Mouse (Mus musculus): ENCODE measurements around the gene Ormdl3. TPM values are rescaled to one million over a fixed set of nuclear protein-coding genes. Genes with fewer than 3 reads are reported as not detected.

Ormdl3 gene
- polyA plus RNA-seq, 1 experiment from 2014 or later = 45.3 TPM

DNA sequence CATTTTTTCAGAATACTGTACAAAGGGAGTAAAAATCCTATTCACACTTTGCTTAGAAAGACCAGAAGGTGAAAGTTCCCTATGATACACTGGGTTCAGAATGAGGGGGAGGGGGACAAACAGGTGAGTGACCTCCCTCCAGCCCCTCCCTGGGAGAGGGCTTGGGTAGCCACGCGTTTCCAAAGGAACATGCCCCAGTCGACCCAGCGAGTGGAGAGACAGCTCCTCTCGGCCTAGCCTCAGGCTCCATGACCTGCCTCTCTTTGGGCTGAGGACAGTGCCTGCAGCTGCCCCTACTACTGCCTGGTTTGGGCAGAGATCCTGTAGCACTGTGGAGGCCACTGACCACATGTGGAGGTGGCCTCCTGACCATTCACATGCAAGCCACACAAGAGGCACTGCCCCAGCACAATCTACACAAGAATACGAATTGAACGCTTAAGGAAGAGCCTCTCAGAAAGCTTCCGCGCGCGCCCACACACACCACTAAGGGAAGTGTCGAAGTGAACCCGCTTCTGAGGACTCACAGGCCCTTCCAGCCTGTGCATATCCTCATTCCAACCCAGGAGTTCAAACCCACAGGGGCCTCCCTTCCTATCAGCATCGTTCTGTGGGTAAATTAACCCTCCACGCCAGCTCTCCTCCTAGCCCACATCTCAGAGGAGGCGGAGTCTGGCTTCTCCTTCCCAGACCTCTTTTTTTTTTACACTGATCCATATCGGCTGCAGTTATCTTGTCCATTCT, 5.7 kb downstream of the Ormdl3 start:
- H3K9me3 ChIP-seq (ENCODE audit: low read length) = no peaks in the 10 kb centered on the region
- peaks cover 2% of the 10 kb centered on the region; the same call in 1 of the 2 replicates for H3K4me1 ChIP-seq (ENCODE audit: insufficient read depth, low read depth, low read length)
- H3K27me3 ChIP-seq (replicated peaks; ENCODE audit: insufficient read depth, low read length) = no peaks in the 10 kb centered on the region
- no peak for TF ChIP-seq EP300 (IDR thresholded peaks at IDR 0.05)
- no peak for TF ChIP-seq CTCF (IDR thresholded peaks at IDR 0.05)
- DNase-seq (ENCODE audit: low spot score) (no peak), ATAC-seq (no peak)
- 70% methylated on average over 17 of the region's 17 CpGs for WGBS
- H3K27ac ChIP-seq (ENCODE audit: low read length) = no peak overlapping the region
- H3K4me2 ChIP-seq (replicated peaks; ENCODE audit: low read depth, low read length) = no peak overlapping the region
- H3K9ac ChIP-seq (replicated peaks; ENCODE audit: low read depth) = no peak overlapping the region
- H3K36me3 ChIP-seq (ENCODE audit: insufficient read depth, low read length) = no peaks in the 10 kb centered on the region
- no peak overlapping the region for H3K4me3 ChIP-seq (ENCODE audit: low read depth, low read length)

DNA sequence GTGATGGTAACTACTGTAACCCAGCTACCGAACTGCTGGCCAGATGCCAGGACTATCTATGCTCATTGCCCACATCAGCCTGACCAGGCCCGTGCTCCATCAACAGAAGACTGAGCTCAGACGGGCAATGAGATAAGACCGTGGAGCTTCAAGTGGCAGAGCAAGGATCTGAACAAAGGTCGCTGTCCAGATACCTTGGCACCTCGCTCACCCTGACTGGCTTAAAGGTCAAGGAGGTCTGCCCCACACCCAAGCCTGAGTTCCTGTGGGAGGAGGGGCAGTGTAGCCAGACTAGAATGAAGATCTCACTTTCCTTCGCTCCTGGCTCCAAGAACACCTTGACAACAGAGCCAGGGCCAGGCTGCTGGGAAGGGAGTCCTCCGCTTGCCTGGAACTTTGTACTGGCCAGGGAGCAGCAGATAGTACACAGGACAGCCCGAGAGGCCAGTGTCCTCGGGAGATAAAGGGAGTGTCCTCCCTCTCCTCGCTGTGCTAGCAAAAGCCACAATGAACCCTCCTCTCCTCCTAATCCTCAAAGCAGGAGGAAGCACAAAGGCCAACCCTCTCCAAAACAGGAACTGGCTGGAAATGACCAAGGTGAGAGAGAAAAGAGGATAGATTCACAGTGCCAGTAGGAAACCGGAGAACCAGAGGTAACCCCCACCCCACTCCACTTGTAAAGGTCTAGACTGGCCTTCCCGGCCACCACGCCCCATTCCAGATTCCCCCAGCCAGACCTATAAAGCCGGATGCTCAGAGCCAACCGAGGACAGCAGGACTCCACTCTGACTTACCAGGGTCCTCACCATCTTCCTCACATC, 6.7 kb downstream of the Ormdl3 start:
- Histone ChIP-seq H3K4me2 (replicated peaks; ENCODE audit: low read depth, low read length) (no peak overlapping the region), H3K27ac (ENCODE audit: low read length) (no peak overlapping the region), H3K36me3 (ENCODE audit: insufficient read depth, low read length) (no peaks in the 10 kb centered on the region), H3K9ac (replicated peaks; ENCODE audit: low read depth) (no peak overlapping the region), H3K4me1 (ENCODE audit: insufficient read depth, low read depth, low read length) (no peaks in the 10 kb centered on the region), H3K9me3 (ENCODE audit: low read length) (no peaks in the 10 kb centered on the region), H3K4me3 (ENCODE audit: low read depth, low read length) (no peak overlapping the region), H3K27me3 (replicated peaks; ENCODE audit: insufficient read depth, low read length) (no peaks in the 10 kb centered on the region)
- TF ChIP-seq EP300 (IDR thresholded peaks at IDR 0.05) = no peak
- TF ChIP-seq CTCF (IDR thresholded peaks at IDR 0.05) = no peak
- no peak for DNase-seq (ENCODE audit: low spot score)
- WGBS = 53% methylated on average over 16 of the region's 16 CpGs
- ATAC-seq = peak; percentile 37

DNA sequence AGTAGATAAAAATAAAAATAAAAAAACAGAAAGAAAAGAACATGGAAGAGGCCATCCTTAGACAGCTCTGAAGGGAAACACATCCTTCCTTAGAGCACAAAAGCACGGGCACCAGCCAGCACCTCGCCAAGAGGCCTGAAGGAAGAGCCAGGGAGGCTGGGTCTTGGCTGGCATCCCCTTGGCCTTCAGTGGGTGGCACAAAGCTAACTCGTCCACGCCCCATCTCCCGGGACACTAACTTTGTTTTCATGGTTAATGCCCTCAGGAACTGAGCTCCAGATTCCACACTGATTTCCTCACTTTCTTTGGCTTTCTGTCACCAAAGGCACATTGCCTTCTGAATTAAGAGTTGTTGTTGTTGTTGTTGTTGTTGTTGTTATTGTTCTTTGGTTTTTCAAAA, 9.4 kb downstream of the Ormdl3 start:
- no peaks in the 10 kb centered on the region for H3K36me3 ChIP-seq (ENCODE audit: insufficient read depth, low read length)
- TF ChIP-seq EP300 (IDR thresholded peaks at IDR 0.05) (no peak), CTCF (IDR thresholded peaks at IDR 0.05) (no peak)
- WGBS = 81% methylated on average over 5 of the region's 5 CpGs
- no peak for DNase-seq (ENCODE audit: low spot score)
- no peak overlapping the region for H3K4me3 ChIP-seq (ENCODE audit: low read depth, low read length)
- no peak for ATAC-seq
- H3K27me3 ChIP-seq (replicated peaks; ENCODE audit: insufficient read depth, low read length) = no peaks in the 10 kb centered on the region
- H3K27ac ChIP-seq (ENCODE audit: low read length) = no peak overlapping the region
- H3K4me1 ChIP-seq (ENCODE audit: insufficient read depth, low read depth, low read length) = no peaks in the 10 kb centered on the region
- no peak overlapping the region for H3K4me2 ChIP-seq (replicated peaks; ENCODE audit: low read depth, low read length)
- no peak overlapping the region for H3K9ac ChIP-seq (replicated peaks; ENCODE audit: low read depth)
- no peaks in the 10 kb centered on the region for H3K9me3 ChIP-seq (ENCODE audit: low read length)

DNA sequence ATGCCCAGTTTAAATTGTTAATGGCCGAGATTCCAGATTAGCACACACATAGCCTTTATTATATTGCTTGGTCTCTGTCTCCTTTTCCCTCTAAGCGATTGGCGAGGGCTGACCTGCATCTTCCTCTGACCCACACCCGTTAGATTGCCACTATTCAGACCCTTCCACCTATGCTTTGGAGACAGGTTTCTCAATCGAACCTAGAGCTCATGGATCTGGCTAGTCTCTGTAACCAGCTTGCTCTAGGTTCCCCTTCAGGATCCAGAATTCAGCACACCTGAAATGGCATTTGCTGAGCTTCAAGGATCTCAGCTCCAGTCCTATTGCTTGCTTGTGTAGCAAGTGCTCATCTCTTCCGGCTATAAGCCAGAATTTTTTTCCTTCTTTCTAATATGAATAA, 17.7 kb downstream of the Ormdl3 start:
- ATAC-seq = no peak

DNA sequence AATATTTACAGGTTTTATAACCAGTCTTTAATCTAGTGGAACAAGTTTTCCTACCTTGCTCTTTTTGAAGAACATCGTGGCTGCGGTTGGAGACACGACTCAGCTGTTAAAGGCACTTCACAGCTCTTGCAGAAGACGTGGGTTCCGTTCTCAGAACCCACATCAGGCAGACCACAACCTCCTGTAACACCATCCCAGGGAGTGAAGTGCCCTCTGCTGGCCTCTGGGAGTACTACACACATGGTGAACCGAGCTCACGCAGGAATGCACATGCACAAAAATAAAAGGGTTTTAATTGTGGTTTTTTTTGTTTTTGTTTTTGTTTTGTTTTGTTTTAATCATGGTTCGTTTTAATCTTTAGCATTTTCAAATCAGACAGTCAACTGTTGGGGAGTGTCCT, 18.8 kb downstream of the Ormdl3 start:
- no peak for DNase-seq (ENCODE audit: low spot score)
- 80% methylated on average over 8 of the region's 8 CpGs for WGBS

More for the DNA sequence above, 17.7 kb downstream of the Ormdl3 start:
- Histone ChIP-seq H3K36me3 (ENCODE audit: insufficient read depth, low read length) (no peaks in the 10 kb centered on the region), H3K27me3 (replicated peaks; ENCODE audit: insufficient read depth, low read length) (no peaks in the 10 kb centered on the region), H3K4me1 (ENCODE audit: insufficient read depth, low read depth, low read length) (no peaks in the 10 kb centered on the region), H3K27ac (ENCODE audit: low read length) (no peak overlapping the region), H3K9ac (replicated peaks; ENCODE audit: low read depth) (no peak overlapping the region), H3K9me3 (ENCODE audit: low read length) (no peaks in the 10 kb centered on the region), H3K4me2 (replicated peaks; ENCODE audit: low read depth, low read length) (no peak overlapping the region), H3K4me3 (ENCODE audit: low read depth, low read length) (no peak overlapping the region)
- 65% methylated on average over 6 of the region's 6 CpGs for WGBS
- DNase-seq (ENCODE audit: low spot score) = no peak
- TF ChIP-seq CTCF (IDR thresholded peaks at IDR 0.05) = no peak
- TF ChIP-seq EP300 (IDR thresholded peaks at IDR 0.05) = no peak

DNA sequence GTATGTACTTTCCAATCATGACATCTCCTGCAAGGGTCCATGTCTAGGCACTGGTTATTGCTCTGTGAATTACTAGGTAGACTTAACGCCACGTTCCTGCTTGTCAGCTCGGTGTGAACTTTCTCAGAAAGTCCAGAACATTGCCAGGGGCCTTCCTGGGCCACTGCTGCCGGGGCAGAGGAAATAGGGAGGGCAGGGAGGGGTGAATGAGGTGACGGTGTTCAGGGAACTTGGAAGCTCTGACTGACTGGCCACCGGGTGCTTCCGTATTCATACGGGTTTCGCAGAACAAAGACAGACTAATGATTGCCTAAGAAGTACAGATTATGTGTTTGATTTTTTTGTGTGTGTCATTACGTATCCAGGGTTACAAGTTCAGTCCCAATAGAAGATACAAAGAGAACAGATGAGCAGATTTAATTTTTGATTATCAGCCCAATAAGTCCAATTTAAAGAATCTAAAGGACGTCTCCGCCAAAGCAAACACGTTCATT, 23.2 kb downstream of the Ormdl3 start:
- no peak overlapping the region for H3K27ac ChIP-seq (ENCODE audit: low read length)
- H3K4me3 ChIP-seq (ENCODE audit: low read depth, low read length) = no peak overlapping the region
- ATAC-seq (no peak), DNase-seq (ENCODE audit: low spot score) (no peak)
- H3K9me3 ChIP-seq (ENCODE audit: low read length) = no peaks in the 10 kb centered on the region
- H3K9ac ChIP-seq (replicated peaks; ENCODE audit: low read depth) = no peak overlapping the region
- H3K4me2 ChIP-seq (replicated peaks; ENCODE audit: low read depth, low read length) = no peak overlapping the region
- 36% methylated on average over 13 of the region's 13 CpGs for WGBS
- H3K4me1 ChIP-seq (ENCODE audit: insufficient read depth, low read depth, low read length) = no peaks in the 10 kb centered on the region
- TF ChIP-seq EP300 (IDR thresholded peaks at IDR 0.05) = no peak
- no peak for TF ChIP-seq CTCF (IDR thresholded peaks at IDR 0.05)
- H3K27me3 ChIP-seq (replicated peaks; ENCODE audit: insufficient read depth, low read length) = no peaks in the 10 kb centered on the region
- no peaks in the 10 kb centered on the region for H3K36me3 ChIP-seq (ENCODE audit: insufficient read depth, low read length)

More for the DNA sequence above, 18.8 kb downstream of the Ormdl3 start:
- Histone ChIP-seq H3K27ac (ENCODE audit: low read length) (no peak overlapping the region), H3K9me3 (ENCODE audit: low read length) (no peaks in the 10 kb centered on the region), H3K27me3 (replicated peaks; ENCODE audit: insufficient read depth, low read length) (no peaks in the 10 kb centered on the region), H3K36me3 (ENCODE audit: insufficient read depth, low read length) (no peaks in the 10 kb centered on the region), H3K4me3 (ENCODE audit: low read depth, low read length) (no peak overlapping the region), H3K4me2 (replicated peaks; ENCODE audit: low read depth, low read length) (no peak overlapping the region), H3K4me1 (ENCODE audit: insufficient read depth, low read depth, low read length) (no peaks in the 10 kb centered on the region), H3K9ac (replicated peaks; ENCODE audit: low read depth) (no peak overlapping the region)
- ATAC-seq = no peak
- peak; percentile 49 for TF ChIP-seq CTCF (IDR thresholded peaks at IDR 0.05)
- no peak for TF ChIP-seq EP300 (IDR thresholded peaks at IDR 0.05)
